Mouse (Mus musculus) thymus, adult 2 months (tissue): Measurements from ENCODE around the gene Esyt3. TPM values are rescaled to one million over a fixed set of nuclear protein-coding genes. Genes with fewer than 3 reads are reported as not detected.

Experiments
- DNase-seq: peaks from one replicate; pipeline ENCODE4 v3.0.0; 2021
- H3K27ac ChIP-seq: fragments of 200-500 bp; 2 replicates; pipeline ENCODE4 v1.5.1; 2012; ENCODE audit warnings: low read length, control low read depth; ENCODE audit not compliant: control insufficient read depth, insufficient read depth
- H3K27me3 ChIP-seq: fragments of 200-500 bp; 2 replicates; pipeline ENCODE4 v1.6.1; 2012; ENCODE audit warnings: mild to moderate bottlenecking, low read length, moderate library complexity, mixed read lengths; ENCODE audit not compliant: control insufficient read depth, insufficient read depth
- H3K36me3 ChIP-seq: fragments of 200-500 bp; 2 replicates; pipeline ENCODE4 v1.6.1; 2012; ENCODE audit warnings: mild to moderate bottlenecking, low read length, moderate library complexity; ENCODE audit not compliant: control insufficient read depth, insufficient read depth
- H3K4me1 ChIP-seq: fragments of 200-500 bp; replicated peaks from 2 replicates; pipeline ENCODE4 v1.6.1; 2012; ENCODE audit warnings: low read length; ENCODE audit not compliant: control insufficient read depth, insufficient read depth
- H3K4me3 ChIP-seq: fragments of 200-500 bp; 2 replicates; pipeline ENCODE4 v1.5.1; 2012; ENCODE audit warnings: mild to moderate bottlenecking, low read length, control low read depth, moderate library complexity; ENCODE audit not compliant: control insufficient read depth, insufficient read depth
- CTCF ChIP-seq: fragments of 200-500 bp; IDR thresholded peaks from 2 replicates; pipeline ENCODE4 v1.5.1; 2012; ENCODE audit warnings: mild to moderate bottlenecking, control low read depth, low read length, moderate library complexity, borderline replicate concordance; ENCODE audit not compliant: control insufficient read depth, poor library complexity, insufficient read depth; ENCODE audit errors: extremely low read depth
- POLR2A ChIP-seq: fragments of 200-500 bp; IDR thresholded peaks from 2 replicates; pipeline ENCODE4 v1.6.1; 2012; ENCODE audit warnings: mild to moderate bottlenecking, low read length, control low read depth, moderate library complexity; ENCODE audit not compliant: control insufficient read depth, poor library complexity, insufficient read depth; ENCODE audit errors: extremely low read depth
- WGBS: fragments of 180-500 bp; shearing (Covaris S2); methylation state at CpG from one replicate; pipeline ENCODE4 v1.1.7; 2018; 5-methylcytosine and 5-hydroxymethylcytosine counted together
- polyA plus RNA-seq: library from polyadenylated mRNA; depleted of rRNA; stranded (reverse); fragments of >200 nt; gene quantifications from 2 replicates; pipeline ENCODE4 v1.2.3, GENCODE M21; 2012

Gene Esyt3
- polyA plus RNA-seq, 1 experiment, result 0.66 TPM

GRCm38 (mm10) chr9:99340126-99340525, 18.2 kb downstream of the Esyt3 start:
- 94% methylated on average over 12 of the region's 12 CpGs for WGBS

GRCm38 (mm10) chr9:99339182-99339581, 19.2 kb downstream of the Esyt3 start:
- TF ChIP-seq CTCF (no peak), POLR2A (no peak)
- Histone ChIP-seq H3K36me3 (no peaks in the 10 kb centered on the region), H3K4me1 (no peaks in the 10 kb centered on the region), H3K27ac (no peak overlapping the region), H3K4me3 (no peak overlapping the region), H3K27me3 (no peaks in the 10 kb centered on the region)
- WGBS, result 92% methylated on average over 1 of the region's 1 CpGs
- DNase-seq, result no peak

More at GRCm38 (mm10) chr9:99340126-99340525, 18.2 kb downstream of the Esyt3 start:
- H3K27ac ChIP-seq, result no peak overlapping the region
- TF ChIP-seq POLR2A (no peak), CTCF (no peak)
- no peaks in the 10 kb centered on the region for H3K4me1 ChIP-seq
- H3K27me3 ChIP-seq, result no peaks in the 10 kb centered on the region
- no peak for DNase-seq
- H3K36me3 ChIP-seq, result no peaks in the 10 kb centered on the region
- no peak overlapping the region for H3K4me3 ChIP-seq

GRCm38 (mm10) chr9:99338293-99338692, 20.1 kb downstream of the Esyt3 start:
- WGBS, result 100% methylated on average over 1 of the region's 1 CpGs
- Histone ChIP-seq H3K27ac (no peak overlapping the region), H3K27me3 (no peaks in the 10 kb centered on the region), H3K4me1 (no peaks in the 10 kb centered on the region), H3K36me3 (no peaks in the 10 kb centered on the region), H3K4me3 (no peak overlapping the region)
- no peak for DNase-seq
- no peak for TF ChIP-seq POLR2A

- Histone ChIP-seq H3K36me3 (no peaks in the 10 kb centered on the region), H3K27me3 (no peaks in the 10 kb centered on the region), H3K27ac (no peak overlapping the region), H3K4me1 (no peaks in the 10 kb centered on the region), H3K4me3 (no peak overlapping the region)
- no peak for DNase-seq
- TF ChIP-seq CTCF (no peak), POLR2A (no peak)
- 74% methylated on average over 4 of the region's 4 CpGs for WGBS
These were observed 21.8 kb downstream of the Esyt3 start for GRCm38 (mm10) chr9:99336538-99336937.

- H3K27me3 ChIP-seq, result no peaks in the 10 kb centered on the region
- WGBS, result 90% methylated on average over 4 of the region's 4 CpGs
- H3K4me1 ChIP-seq, result no peaks in the 10 kb centered on the region
These were observed 31.5 kb downstream of the Esyt3 start for GRCm38 (mm10) chr9:99326881-99327280.

GRCm38 (mm10) chr9:99325961-99326360, 32.4 kb downstream of the Esyt3 start:
- Histone ChIP-seq H3K36me3 (no peaks in the 10 kb centered on the region), H3K4me3 (no peak overlapping the region), H3K4me1 (no peaks in the 10 kb centered on the region), H3K27ac (no peak overlapping the region), H3K27me3 (no peaks in the 10 kb centered on the region)
- WGBS, result 90% methylated on average over 4 of the region's 4 CpGs
- TF ChIP-seq CTCF, result no peak
- no peak for TF ChIP-seq POLR2A
- DNase-seq, result no peak

More at GRCm38 (mm10) chr9:99326881-99327280, 31.5 kb downstream of the Esyt3 start:
- no peak overlapping the region for H3K27ac ChIP-seq
- no peaks in the 10 kb centered on the region for H3K36me3 ChIP-seq
- no peak for DNase-seq
- H3K4me3 ChIP-seq, result no peak overlapping the region
- no peak for TF ChIP-seq CTCF
- TF ChIP-seq POLR2A, result no peak
